Mouse (Mus musculus) stomach, postnatal 0 days (tissue): ENCODE results near the gene Fbxo21.

ENCODE experiments used
- CTCF ChIP-seq: IDR thresholded peaks from 2 replicates; pipeline ENCODE4 v1.5.1; 2016; ENCODE audit warnings: antibody characterized with exemption, low read depth, mild to moderate bottlenecking, moderate library complexity
- EP300 ChIP-seq: optimal IDR thresholded peaks from 2 replicates; pipeline ENCODE3; 2016; ENCODE audit warnings: antibody characterized with exemption

DNA sequence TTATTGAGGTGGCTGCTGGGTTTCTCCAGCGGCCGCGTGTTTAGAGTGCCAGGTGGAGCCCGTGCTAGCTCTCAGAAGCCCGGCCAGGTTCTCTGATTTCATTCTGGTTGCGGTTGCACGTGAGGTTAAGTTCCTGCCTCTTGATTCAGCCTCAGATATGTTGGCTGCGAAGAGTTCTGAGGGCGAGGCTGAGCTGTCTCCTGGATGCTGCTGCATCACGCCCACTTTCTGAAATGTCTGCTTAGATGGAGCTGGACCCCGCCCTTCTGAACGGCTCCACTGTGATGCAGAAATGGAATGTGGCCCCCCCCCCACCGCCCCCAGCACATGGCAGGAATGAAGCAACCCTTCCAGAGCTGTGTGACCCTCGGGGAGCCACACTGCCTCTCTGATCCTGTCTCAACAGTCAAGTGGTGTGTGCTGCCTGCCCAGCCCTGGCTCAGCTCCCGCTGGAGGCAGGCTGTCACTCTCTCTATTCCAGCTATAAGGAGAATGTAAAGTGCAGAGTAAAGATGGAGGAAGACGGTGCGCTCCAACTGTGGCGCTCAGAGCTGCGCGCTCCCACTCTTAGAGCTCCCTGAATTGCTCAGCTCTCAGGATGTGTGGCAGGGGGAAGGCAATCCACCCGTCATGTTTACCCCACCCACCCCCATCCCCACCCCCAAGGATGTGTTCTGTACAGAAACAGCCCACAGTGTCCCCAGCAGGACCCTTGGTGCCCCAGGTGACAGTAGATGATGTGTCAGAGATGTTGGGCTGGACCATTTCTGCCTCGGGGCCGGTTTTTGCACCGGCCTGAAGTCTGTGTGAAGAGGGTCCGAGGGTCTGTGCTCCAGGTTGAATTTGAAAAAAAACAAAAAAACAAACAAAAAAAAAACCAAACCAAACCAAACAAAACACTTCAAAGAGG lies 60.6 kb downstream of the Fbxo21 start:
- no peak for TF ChIP-seq CTCF
- no peak for TF ChIP-seq EP300
